Mouse (Mus musculus) urinary bladder, adult 18-20 months (tissue): ENCODE measurements around the gene Gabarap.
"Not testable (repeated sequence)": the region's sequence is repeated elsewhere in the genome, so short reads cannot be mapped to it uniquely, and the experiment has no call there.

Experiments
- DNase-seq, 2 experiments: peaks; one replicate each; pipeline ENCODE4 v3.0.0; 2022; ENCODE audit warnings: low spot score in 2 of 2, mixed read lengths in 2 of 2

Gabarap gene

DNA sequence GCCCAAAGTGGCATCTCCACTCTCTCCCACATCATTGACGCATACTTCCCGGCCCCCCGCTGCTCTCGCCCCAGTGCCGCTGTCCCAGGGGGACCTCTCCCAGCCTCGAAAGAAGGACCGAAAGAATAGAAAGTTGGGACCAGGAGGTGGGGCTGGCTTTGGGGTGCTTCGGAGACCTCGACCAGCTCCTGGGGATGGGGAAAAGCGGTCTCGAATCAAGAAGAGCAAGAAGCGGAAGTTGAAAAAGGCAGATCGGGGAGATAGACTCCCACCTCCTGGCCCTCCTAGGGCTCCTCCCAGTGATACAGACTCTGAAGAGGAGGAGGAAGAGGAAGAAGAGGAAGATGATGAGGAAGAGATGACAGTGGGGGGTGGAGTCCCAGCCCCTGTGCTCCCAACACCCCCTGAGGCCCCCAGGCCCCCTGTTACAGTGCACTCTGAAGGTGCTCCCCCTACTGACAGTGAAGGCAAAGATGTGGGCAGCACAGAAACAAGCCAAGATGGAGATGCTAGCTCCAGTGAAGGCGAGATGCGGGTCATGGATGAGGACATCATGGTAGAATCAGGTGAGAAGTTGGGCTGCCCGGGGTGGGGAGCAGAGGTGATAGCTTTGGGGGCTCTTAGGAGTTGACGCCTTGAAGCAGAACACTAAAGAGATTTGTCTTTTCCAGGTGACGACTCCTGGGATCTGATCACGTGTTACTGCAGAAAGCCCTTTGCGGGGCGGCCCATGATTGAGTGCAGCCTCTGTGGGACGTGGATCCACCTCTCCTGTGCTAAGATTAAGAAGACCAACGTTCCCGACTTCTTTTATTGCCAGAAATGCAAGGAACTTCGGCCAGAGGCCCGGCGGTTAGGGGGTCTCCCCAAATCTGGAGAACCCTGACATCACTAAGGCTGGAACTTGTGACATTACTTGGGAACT lies 7.9 kb downstream of the Gabarap start:
- no peak for DNase-seq

GRCm38 (mm10) chr11:69999666-70000065 lies 8.7 kb downstream of the Gabarap start:
- no peak for DNase-seq

GRCm38 (mm10) chr11:70000396-70000898 lies 9.5 kb downstream of the Gabarap start, which contains the start of gene Dvl2:
TSS of gene Dvl2 (plus strand) at chr11:70000595.
- peak; percentile 80 to 87 for DNase-seq

DNA sequence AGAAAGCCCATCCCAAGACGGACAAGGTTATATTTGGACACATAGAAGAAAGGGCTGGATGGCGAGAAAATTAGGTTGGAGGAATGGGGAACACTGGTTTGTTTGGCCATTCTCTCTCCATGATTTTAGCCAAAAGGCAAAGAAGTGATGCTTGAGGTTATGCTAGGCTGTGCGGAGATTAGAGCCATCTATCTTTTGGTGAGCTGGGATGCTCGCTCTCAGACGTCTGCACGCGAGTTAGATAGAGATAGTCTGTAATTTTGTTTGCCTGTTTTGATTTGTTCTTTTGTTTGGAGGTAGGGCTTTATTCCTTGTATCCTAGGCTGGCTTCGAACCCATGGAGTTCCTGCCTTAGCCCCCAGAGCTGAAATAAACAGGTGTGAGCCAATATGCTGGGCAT lies 10.2 kb downstream of the Gabarap start:
- DNase-seq, result no peak

DNA sequence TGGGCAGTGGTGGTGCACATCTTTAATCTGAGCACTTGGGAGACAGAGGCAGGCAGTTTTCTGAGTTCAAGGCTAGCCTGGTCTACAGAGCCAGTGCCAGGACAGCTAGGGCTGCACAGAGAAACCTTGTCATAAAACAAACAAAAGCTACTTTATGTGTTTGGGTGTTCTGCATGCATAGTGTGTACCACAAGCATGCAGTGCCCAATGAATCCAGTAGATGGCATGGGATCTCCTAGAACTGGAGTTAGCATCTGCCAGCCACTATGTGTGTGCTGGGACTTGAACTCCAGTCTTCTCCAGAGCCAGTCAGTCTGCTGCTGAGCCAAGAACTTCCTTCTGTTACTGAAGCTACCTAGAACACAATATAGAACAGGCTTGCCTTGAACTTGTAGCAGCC lies 10.9 kb downstream of the Gabarap start:
- no peak for DNase-seq

DNA sequence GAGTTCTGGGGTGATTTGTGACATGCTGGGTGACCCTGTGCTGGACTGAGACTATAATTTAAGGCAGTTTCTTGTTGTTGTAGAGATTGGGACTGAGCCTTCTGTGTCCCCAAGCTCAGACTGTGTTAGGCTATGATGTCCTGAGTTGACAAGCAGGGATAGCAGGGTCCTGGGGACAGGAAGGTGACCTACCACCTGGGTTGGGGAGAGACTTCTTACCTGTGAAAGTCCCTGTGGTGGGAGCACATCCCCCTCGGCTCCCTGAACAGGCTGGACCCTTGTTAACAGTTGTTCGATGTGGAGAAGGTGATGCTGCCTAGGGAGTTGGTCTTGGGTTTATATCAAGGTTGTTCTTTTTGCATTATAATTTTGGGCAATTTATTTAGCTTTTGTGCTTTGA lies 11.5 kb downstream of the Gabarap start:
- no peak for DNase-seq

- no peak for DNase-seq
Measured at GRCm38 (mm10) chr11:70005521-70005920, 14.6 kb downstream of the Gabarap start.

DNA sequence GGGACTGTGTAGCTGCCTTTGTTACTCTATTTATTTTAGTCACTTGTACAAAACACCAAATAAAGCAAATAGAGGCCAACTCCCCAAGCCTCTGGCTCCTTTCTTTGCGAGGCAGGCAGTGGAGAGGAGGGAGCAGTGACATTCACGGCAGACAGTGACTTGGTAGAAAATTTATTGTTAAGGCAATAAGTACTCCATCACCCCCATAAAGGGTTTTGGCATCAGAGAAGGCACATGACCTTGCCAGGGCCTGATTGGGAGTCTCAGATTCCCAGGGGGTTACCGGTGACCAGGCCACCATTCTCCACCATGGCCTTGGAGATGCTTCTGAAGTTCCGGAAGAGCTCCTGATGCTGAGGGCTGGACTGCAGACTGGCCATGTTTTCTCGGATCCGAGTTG lies 19.1 kb downstream of the Gabarap start:
- DNase-seq, result no peak

DNA sequence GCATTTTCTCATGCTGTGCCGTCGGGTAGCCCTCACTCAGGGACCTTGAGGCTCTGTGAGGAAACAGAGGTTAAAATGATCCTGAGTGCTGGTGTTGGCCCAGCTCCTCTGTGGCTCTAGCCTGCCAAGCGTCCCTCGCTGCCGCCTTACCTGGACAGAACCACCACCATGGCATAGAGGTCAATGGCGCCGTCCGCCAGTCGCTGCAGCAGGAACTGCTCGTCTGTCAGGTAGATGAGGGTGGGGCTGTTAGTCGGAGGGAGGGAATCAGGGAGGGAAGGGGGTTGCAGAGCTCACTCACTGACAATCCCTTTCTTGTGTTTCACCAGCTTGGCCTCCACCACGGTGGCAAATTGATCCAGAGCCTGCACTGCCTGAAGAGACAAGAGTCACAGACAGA lies 19.6 kb downstream of the Gabarap start:
- no peak for DNase-seq

- DNase-seq, result no peak
Measured at GRCm38 (mm10) chr11:70010961-70011360, 20.0 kb downstream of the Gabarap start.

DNA sequence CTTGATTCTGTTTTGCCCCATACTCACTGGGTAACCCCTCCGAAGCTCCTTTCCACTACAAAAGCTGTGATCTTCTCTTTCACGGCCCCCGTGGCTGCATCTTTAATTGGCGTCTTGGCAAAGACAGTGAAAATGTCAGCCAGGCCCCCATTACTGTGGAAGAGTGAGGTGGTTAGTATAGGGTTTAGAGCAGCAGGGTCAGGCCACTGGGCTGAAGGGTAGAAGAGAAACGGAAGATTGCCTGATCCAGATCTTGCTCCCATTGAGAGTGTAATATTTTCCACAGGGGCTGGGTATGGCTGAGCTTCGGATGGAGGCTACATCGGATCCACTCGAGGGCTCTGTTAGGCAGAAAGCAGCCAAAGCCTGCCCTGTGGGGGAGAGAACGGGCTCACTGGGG lies 22.0 kb downstream of the Gabarap start:
- no peak for DNase-seq

GRCm38 (mm10) chr11:70013408-70013807 lies 22.5 kb downstream of the Gabarap start:
- DNase-seq, result no peak

DNA sequence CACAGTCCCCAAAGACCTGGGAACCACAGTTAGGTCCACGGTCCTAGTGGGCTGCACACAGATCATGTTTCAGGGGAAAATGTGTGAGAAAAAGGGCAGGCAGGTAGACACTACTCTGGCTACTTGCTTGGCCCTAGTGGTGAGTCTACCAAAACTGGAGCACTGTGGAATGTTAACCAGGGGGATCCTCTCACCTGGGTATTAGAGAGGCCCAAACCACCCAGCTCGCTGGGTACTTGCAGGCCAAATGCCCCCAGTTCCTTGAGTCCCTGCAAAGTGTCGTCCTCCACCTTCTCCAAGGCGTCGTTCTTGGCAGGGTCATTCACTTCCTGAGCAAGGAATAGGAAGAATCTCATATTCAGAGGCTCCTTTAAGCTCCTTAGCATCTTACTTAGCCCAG lies 23.1 kb downstream of the Gabarap start:
- DNase-seq, result no peak

GRCm38 (mm10) chr11:70014880-70015558 lies 24.1 kb downstream of the Gabarap start, which contains the start of gene Acadvl:
TSS of gene Acadvl (minus strand) at chr11:70015411.
- peak; percentile 88 to 89 for DNase-seq

DNA sequence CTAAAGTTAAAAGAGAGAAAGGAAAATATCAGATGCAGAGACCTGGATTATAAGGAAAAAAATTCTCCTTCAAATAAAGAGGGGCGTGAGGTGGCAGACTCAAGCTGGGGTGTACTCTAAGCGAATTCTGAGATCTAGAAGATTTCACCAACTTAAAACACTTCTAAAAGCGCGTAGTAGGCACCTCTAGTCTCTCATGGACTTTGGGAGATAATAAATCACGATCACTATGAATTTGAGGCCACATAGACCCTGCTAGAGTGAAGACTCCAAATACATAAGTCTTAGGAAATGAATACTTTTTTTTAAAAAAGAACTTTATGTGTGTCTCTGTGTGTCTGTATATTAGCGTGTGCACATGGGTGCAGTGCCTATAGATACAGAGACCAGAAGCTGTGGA lies 24.7 kb downstream of the Gabarap start:
- no peak for DNase-seq

GRCm38 (mm10) chr11:70016177-70016576 lies 25.2 kb downstream of the Gabarap start:
- not testable (repeated sequence) for DNase-seq

- DNase-seq, result no peak
Measured at GRCm38 (mm10) chr11:70016669-70017068, 25.7 kb downstream of the Gabarap start, which contains the start of gene Dlg4. TSS of gene Dlg4 (plus strand) at chr11:70016942.

GRCm38 (mm10) chr11:70017199-70017767 lies 26.3 kb downstream of the Gabarap start:
- no peak for DNase-seq

- no peak for DNase-seq
Measured at GRCm38 (mm10) chr11:70018131-70018990, 27.4 kb downstream of the Gabarap start.

- no peak for DNase-seq
Measured at GRCm38 (mm10) chr11:70019495-70020021, 28.6 kb downstream of the Gabarap start.
